Mouse (Mus musculus) lung, embryonic 14.5 days (tissue): ENCODE measurements around the gene Prokr2. TPM values are rescaled to one million over a fixed set of nuclear protein-coding genes. Genes with fewer than 3 reads are reported as not detected.
"Not testable (repeated sequence)": the region's sequence is repeated elsewhere in the genome, so short reads cannot be mapped to it uniquely, and the experiment has no call there.

Experiments used
- ATAC-seq: fragments of 200-750 bp; cut with Nextera tagmentation; 2 replicates; pipeline ENCODE4 v1.8.0; 2017; ENCODE audit warnings: mild to moderate bottlenecking, moderate TSS enrichment, moderate library complexity; ENCODE audit not compliant: insufficient read depth
- DNase-seq: peaks from one replicate; pipeline ENCODE4 v3.0.0-alpha.2; 2015
- H3K27ac ChIP-seq: fragments of 300-500 bp; sonication (generic); 2 replicates; pipeline ENCODE4 v1.5.1; 2014; ENCODE audit warnings: low read depth, mild to moderate bottlenecking, moderate library complexity
- H3K27me3 ChIP-seq: fragments of 300-500 bp; sonication (generic); 2 replicates; pipeline ENCODE4 v1.6.1; 2014; ENCODE audit warnings: low read length, control low read depth; ENCODE audit not compliant: insufficient read depth
- H3K36me3 ChIP-seq: fragments of 300-500 bp; sonication (generic); 2 replicates; pipeline ENCODE4 v1.6.1; 2014; ENCODE audit warnings: control low read depth; ENCODE audit not compliant: insufficient read depth
- H3K4me1 ChIP-seq: fragments of 300-500 bp; sonication (generic); 2 replicates; pipeline ENCODE4 v1.6.1; 2014; ENCODE audit warnings: antibody characterized with exemption, control low read depth; ENCODE audit not compliant: insufficient read depth
- H3K4me2 ChIP-seq: fragments of 300-500 bp; sonication (generic); 2 replicates; pipeline ENCODE4 v1.6.1; 2014; ENCODE audit warnings: mild to moderate bottlenecking
- H3K4me3 ChIP-seq: fragments of 300-500 bp; sonication (generic); 2 replicates; pipeline ENCODE4 v1.5.1; 2014; ENCODE audit warnings: low read depth, low read length
- H3K9ac ChIP-seq: fragments of 300-500 bp; sonication (generic); 2 replicates; pipeline ENCODE4 v1.6.1; 2014
- H3K9me3 ChIP-seq: fragments of 300-500 bp; sonication (generic); 2 replicates; pipeline ENCODE4 v1.6.1; 2016; ENCODE audit warnings: low read depth, low read length, control low read depth
- CTCF ChIP-seq: IDR thresholded peaks from 2 replicates; pipeline ENCODE4 v1.5.1; 2016; ENCODE audit warnings: antibody characterized with exemption, low read depth
- WGBS: fragments of 180-500 bp; shearing (Covaris S2); extraction: QIAGEN DNeasy Blood & Tissue Kit; methylation state at CpG from one replicate; pipeline ENCODE4 v1.1.7; 2014; 5-methylcytosine and 5-hydroxymethylcytosine counted together
- polyA plus RNA-seq: library from polyadenylated mRNA; unstranded; fragments of >200 nt; fragmentation: Nextera tagmentation; extraction: Ambion mirVana; gene quantifications from 2 replicates; pipeline ENCODE4 v1.2.1, GENCODE M21; 2014

Prokr2 gene
- polyA plus RNA-seq, 1 experiment from 2014 or later, result 0.51 TPM

GRCm38 (mm10) chr2:132340350-132340749 lies 44.9 kb downstream of the Prokr2 start:
- no peaks in the 10 kb centered on the region for H3K36me3 ChIP-seq
- no peak overlapping the region for H3K4me2 ChIP-seq
- no peak overlapping the region for H3K4me3 ChIP-seq
- no peak for ATAC-seq
- no peaks in the 10 kb centered on the region for H3K27me3 ChIP-seq
- H3K9me3 ChIP-seq, result no peaks in the 10 kb centered on the region
- WGBS, result 56% methylated on average over 2 of the region's 2 CpGs
- H3K4me1 ChIP-seq, result no peaks in the 10 kb centered on the region
- TF ChIP-seq CTCF, result no peak
- no peak for DNase-seq
- H3K9ac ChIP-seq, result no peak overlapping the region
- no peak overlapping the region for H3K27ac ChIP-seq

GRCm38 (mm10) chr2:132337202-132337601 lies 48.0 kb downstream of the Prokr2 start:
- DNase-seq, result no peak
- no peak overlapping the region for H3K9ac ChIP-seq
- no peak for ATAC-seq
- no peaks in the 10 kb centered on the region for H3K27me3 ChIP-seq
- no peaks in the 10 kb centered on the region for H3K4me1 ChIP-seq
- H3K27ac ChIP-seq, result no peak overlapping the region
- no peaks in the 10 kb centered on the region for H3K9me3 ChIP-seq
- no peak overlapping the region for H3K4me3 ChIP-seq
- no peaks in the 10 kb centered on the region for H3K36me3 ChIP-seq
- TF ChIP-seq CTCF, result no peak
- 65% methylated on average over 2 of the region's 2 CpGs for WGBS
- no peak overlapping the region for H3K4me2 ChIP-seq

- DNase-seq (peak; percentile 42), ATAC-seq (peak; percentile 49; the same call in 1 of the 2 replicates)
- no peaks in the 10 kb centered on the region for H3K4me1 ChIP-seq
- 49% methylated on average over 4 of the region's 4 CpGs for WGBS
- no peak overlapping the region for H3K27ac ChIP-seq
- no peaks in the 10 kb centered on the region for H3K9me3 ChIP-seq
- H3K27me3 ChIP-seq, result no peaks in the 10 kb centered on the region
- no peak overlapping the region for H3K4me2 ChIP-seq
- no peak overlapping the region for H3K9ac ChIP-seq
- TF ChIP-seq CTCF, result no peak
- H3K4me3 ChIP-seq, result no peak overlapping the region
- H3K36me3 ChIP-seq, result no peaks in the 10 kb centered on the region
Measured at GRCm38 (mm10) chr2:132323541-132323940, 61.7 kb downstream of the Prokr2 start.

GRCm38 (mm10) chr2:132320516-132320915 lies 64.7 kb downstream of the Prokr2 start:
- no peak for DNase-seq
- Histone ChIP-seq H3K36me3 (no peaks in the 10 kb centered on the region), H3K4me3 (no peak overlapping the region), H3K9ac (no peak overlapping the region), H3K4me1 (no peaks in the 10 kb centered on the region), H3K27ac (no peak overlapping the region), H3K4me2 (no peak overlapping the region), H3K27me3 (no peaks in the 10 kb centered on the region), H3K9me3 (no peaks in the 10 kb centered on the region)
- no peak for TF ChIP-seq CTCF
- ATAC-seq, result no peak
- WGBS, result 66% methylated on average over 5 of the region's 5 CpGs

GRCm38 (mm10) chr2:132317178-132317577 lies 68.1 kb downstream of the Prokr2 start:
- Histone ChIP-seq H3K36me3 (no peaks in the 10 kb centered on the region), H3K9ac (no peak overlapping the region), H3K27me3 (no peaks in the 10 kb centered on the region), H3K4me1 (no peaks in the 10 kb centered on the region), H3K27ac (no peak overlapping the region), H3K9me3 (no peaks in the 10 kb centered on the region), H3K4me2 (no peak overlapping the region), H3K4me3 (no peak overlapping the region)
- DNase-seq (no peak), ATAC-seq (no peak)
- WGBS, result 88% methylated on average over 1 of the region's 1 CpGs
- TF ChIP-seq CTCF, result no peak

- Histone ChIP-seq H3K4me1 (no peaks in the 10 kb centered on the region), H3K4me3 (no peak overlapping the region), H3K9me3 (no peaks in the 10 kb centered on the region), H3K27me3 (no peaks in the 10 kb centered on the region), H3K9ac (no peak overlapping the region; the same call in 1 of the 2 replicates), H3K27ac (no peak overlapping the region), H3K4me2 (no peak overlapping the region), H3K36me3 (no peaks in the 10 kb centered on the region)
- WGBS, result 38% methylated on average over 8 of the region's 8 CpGs
- peak; percentile 91 for TF ChIP-seq CTCF
- DNase-seq (peak; percentile 89), ATAC-seq (peak; percentile 65)
Measured at GRCm38 (mm10) chr2:132316041-132316808, 69.0 kb downstream of the Prokr2 start.

- H3K4me3 ChIP-seq, H3K27me3 ChIP-seq, H3K9me3 ChIP-seq, H3K27ac ChIP-seq, H3K36me3 ChIP-seq, H3K4me1 ChIP-seq, DNase-seq, ATAC-seq, H3K9ac ChIP-seq, H3K4me2 ChIP-seq: not testable (repeated sequence)
- TF ChIP-seq CTCF, result 0 out of 2 replicates have a peak, but pooled peaks have one; percentile 6
- 83% methylated on average over 8 of the region's 8 CpGs for WGBS
Measured at GRCm38 (mm10) chr2:132314057-132314456, 71.2 kb downstream of the Prokr2 start.
